Mouse (Mus musculus) layer of hippocampus, adult 9-11 months (tissue): ENCODE results near the gene Hoxc6.

Experiments used
- DNase-seq: peaks from one replicate; pipeline ENCODE4 v3.0.0; 2022

Gene Hoxc6

GRCm38 (mm10) chr15:102997939-102998355 lies at the start of gene Hoxc6:
Gene Hoxc6, plus strand, starts transcription at chr15:102998257.
- DNase-seq = no peak

DNA sequence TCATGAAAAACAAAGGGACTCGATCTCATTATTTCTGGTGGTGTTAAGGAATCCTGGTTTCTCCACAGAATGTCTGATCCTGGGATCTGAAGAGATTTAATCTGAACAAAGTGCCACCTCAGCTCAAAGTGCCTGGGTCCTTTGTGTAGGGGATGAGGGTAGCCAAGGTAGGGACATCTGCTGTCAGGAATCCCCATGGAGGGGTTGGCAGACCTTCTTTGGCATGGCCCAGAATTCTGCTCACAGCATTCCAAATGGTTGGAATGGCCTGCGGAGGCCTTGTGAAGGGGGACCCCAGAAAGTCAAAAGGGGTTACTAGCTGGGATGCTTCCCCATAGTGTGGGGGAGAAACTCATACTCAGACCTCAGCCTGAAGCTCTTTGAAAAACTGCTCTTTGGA lies 49.2 kb upstream of the Hoxc6 start:
- no peak for DNase-seq

GRCm38 (mm10) chr15:102949696-102950095 lies 48.4 kb upstream of the Hoxc6 start:
- DNase-seq = no peak

DNA sequence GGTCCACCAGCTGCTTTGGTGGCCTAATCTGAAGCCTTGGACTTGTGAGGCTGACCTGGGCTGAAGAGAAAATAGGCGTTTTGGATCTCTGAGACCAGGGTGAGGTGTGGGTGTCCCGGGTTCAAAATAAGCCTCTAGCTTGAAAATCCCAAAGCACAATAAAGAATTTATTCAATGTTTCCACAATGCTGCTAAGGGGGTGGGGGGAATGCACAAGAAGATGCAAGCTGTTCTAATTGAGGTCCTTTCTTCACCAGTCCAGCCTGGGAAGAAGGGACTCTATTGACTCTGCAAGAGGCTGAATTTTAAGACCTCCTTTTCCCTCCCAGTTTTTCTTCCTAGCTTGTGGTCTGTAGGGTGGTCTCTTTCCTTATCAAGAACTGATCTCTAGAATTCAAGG lies 47.2 kb upstream of the Hoxc6 start:
- no peak for DNase-seq

GRCm38 (mm10) chr15:102953561-102953960 lies 44.5 kb upstream of the Hoxc6 start:
- DNase-seq = no peak

- no peak for DNase-seq
Observed at GRCm38 (mm10) chr15:102954192-102955006, 43.7 kb upstream of the Hoxc6 start, which contains the start of gene Hoxc11. Gene Hoxc11, plus strand, starts transcription at chr15:102954427.

GRCm38 (mm10) chr15:102955007-102955382 lies 43.1 kb upstream of the Hoxc6 start:
- DNase-seq = no peak

DNA sequence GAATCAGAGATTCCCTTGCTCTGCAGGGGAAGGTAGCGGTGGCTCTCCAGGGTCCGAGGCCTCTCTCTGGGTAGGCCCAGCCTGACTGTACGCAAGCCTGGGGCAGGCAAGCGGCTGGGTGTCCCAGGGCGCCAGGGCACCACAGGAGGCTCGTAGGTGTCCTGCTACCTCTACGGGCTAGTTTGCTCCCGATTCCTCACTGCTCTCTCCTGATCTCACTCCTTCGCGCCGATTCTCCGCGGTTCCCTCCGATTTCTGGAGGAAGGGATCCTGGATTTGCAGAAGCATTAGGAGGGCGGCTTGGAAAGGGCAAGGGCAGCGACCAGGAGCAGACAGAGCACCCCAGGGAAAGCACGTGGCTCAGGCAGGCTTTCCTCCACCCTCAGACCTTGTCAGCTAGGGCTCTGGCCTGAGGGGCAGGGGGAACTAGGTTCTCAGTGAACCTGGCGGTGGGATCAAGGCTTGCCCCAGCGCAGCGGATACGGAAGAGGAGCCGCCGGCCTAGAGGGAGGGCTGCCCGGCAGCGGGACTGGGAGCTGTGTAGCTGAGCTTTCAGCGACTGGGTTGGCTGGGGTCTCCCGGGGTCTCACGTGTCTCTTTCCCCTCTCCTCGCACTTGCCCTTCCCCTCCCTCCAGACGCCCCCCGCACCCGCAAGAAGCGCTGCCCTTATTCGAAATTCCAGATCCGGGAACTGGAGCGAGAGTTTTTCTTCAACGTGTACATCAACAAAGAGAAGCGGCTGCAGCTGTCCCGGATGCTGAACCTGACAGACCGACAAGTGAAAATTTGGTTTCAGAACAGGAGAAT lies 42.0 kb upstream of the Hoxc6 start:
- DNase-seq = no peak

GRCm38 (mm10) chr15:102956906-102957305 lies 41.2 kb upstream of the Hoxc6 start:
- no peak for DNase-seq

DNA sequence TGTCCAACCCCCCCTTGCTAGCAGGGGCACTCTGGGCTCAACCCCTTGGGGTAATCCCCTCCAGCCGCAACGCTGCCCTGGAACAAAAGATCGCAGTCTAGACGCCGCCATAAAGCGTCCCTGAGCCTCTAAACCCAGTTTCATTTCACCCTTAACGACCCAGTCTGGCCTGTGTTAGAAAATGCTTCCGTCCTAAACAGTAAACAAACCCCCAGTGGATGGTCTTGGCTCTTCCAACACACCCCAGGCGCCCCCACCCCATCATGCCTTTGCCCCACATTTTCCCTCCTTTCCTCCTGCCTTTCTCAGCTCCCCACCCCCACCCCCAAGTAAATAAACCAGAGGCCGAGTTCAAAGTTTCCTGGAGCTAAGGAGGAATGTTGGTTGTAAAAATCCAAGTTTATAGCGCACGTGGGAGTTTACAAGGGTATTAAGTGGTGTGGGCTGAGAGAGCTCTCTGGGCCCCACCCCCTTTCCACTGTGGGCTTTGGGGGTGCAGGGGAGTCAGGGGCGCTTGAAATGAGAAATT lies 38.3 kb upstream of the Hoxc6 start:
- no peak for DNase-seq

DNA sequence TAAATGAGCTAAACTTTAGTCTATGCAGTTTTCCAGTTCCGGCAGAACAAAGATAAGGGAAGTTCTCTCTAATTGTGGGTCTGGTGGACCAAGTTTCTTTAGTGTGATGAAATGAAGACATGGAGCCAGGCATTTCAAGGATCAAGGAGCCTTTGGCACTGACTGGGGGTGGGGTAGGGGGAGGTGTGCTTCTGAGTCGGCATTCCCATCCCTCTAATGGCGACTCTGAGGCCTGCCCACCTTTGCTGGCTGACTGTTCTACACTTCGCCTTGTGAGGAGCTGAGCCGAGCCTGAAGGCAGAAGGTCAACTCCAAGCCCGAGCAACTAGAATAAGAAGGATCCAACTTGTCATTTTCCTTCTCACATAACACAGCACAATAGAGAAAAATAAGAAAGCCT lies 36.3 kb upstream of the Hoxc6 start:
- no peak for DNase-seq

GRCm38 (mm10) chr15:102962492-102962891 lies 35.6 kb upstream of the Hoxc6 start:
- DNase-seq = no peak

GRCm38 (mm10) chr15:102963259-102963658 lies 34.8 kb upstream of the Hoxc6 start:
- no peak for DNase-seq

DNA sequence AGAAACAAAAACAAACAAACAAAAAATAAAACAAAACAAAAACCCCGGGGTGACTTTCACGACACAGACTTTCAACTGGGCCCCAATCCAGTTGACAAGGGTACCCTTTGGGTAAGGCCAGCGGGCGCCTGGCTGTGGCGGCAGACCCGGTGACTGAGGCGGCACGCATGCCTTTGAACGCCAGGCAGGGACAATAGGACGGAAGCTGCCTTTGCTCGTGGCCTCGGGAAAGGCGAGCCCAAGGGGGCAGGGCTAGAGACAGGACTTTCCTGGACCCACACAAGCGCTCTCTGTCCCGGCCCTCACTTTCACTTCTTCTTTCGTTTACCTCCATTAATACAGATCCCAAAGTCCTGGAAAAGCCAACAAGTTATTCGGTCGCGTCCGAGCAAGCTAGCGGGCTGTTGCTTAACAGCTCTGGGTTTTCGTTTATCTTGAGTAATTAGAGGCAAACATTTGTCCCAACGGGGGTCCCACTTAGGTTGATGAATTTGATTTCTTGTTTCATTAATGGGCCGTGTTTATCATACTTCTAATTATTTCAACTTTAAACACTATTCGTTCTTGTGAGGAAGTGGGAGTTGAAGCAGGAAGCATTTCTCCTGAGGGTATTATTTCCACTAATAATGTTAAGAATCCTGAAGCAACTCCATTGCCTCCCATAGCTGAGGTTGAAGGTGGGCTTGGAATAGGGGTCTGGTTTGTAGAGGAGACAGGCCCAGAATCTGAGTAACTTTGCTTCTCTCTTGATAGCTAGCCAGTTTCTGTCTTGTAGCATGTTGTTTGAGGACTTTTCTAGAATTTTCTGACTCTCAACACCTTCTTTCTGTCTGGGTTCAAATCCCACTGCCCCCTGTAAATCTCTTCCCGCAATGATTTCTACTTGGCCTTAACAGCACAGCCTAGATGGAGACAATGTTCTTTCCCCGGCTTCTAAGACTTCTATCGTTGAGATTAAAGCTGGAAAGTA lies 34.1 kb upstream of the Hoxc6 start:
- no peak for DNase-seq

DNA sequence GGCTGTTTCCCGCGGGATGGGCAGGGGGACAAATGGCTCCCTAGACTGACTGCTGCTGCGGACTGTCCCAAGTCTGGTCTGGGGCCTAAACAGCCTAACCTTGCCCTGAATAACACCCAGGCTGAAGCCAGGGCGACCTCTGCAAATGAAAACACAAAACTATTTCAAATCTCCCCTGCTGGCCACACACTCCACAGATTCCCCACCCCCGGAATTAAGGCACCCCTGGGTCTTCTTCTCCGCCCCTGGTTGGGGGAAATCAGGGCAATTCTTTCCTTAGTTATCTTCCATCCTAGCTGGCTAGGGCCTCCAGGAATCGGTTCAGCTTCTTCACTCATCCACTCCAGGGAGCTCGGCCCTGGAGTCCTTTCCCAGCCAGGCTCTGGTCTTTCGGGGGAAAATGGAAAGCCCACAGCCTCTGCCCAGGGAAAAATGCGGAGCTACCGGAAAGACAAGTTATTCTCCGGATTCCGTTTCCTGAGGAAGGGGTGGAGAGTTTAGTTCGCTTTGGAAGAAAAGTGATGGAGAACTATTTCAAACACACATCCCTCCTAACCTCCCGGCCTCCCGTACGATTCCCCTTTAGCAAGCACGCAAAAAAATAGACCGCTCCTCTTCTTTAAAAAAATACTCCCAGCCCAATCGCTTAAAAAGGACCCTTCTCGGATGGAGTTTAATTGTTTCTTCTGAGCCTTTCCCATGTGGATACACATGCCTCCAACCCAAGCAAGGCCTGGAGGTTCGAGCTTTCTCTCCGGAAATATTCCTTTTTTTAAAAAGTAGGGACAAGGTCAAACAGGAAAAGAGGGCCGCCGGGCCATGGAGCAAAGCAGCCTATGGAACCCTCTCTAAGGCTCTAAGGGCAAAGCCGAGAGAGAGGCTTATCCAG lies 32.8 kb upstream of the Hoxc6 start:
- no peak for DNase-seq

GRCm38 (mm10) chr15:102965892-102966775 lies 31.9 kb upstream of the Hoxc6 start:
- DNase-seq = no peak

DNA sequence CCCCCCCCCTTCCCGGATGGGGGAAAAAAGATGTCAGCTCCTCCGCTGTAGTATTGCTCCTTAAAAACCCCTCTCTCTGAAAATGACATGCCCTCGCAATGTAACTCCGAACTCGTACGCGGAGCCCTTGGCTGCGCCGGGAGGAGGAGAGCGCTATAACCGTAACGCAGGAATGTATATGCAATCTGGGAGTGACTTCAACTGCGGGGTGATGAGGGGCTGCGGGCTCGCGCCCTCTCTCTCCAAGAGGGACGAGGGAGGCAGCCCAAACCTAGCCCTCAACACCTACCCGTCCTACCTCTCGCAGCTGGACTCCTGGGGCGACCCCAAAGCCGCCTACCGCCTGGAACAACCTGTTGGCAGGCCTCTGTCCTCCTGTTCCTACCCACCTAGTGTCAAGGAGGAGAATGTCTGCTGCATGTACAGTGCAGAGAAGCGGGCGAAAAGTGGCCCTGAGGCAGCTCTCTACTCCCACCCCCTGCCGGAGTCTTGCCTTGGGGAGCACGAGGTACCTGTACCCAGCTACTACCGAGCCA lies 31.2 kb upstream of the Hoxc6 start, which contains the start of gene Hoxc10:
Hoxc10 (plus strand) TSS at position 21 of the 536 bp plus-strand sequence.
- no peak for DNase-seq

- DNase-seq = no peak
Observed at GRCm38 (mm10) chr15:102967312-102967510, 30.8 kb upstream of the Hoxc6 start, which contains the start of gene Hoxc5. Gene Hoxc5, plus strand, starts transcription at chr15:102967443.

DNA sequence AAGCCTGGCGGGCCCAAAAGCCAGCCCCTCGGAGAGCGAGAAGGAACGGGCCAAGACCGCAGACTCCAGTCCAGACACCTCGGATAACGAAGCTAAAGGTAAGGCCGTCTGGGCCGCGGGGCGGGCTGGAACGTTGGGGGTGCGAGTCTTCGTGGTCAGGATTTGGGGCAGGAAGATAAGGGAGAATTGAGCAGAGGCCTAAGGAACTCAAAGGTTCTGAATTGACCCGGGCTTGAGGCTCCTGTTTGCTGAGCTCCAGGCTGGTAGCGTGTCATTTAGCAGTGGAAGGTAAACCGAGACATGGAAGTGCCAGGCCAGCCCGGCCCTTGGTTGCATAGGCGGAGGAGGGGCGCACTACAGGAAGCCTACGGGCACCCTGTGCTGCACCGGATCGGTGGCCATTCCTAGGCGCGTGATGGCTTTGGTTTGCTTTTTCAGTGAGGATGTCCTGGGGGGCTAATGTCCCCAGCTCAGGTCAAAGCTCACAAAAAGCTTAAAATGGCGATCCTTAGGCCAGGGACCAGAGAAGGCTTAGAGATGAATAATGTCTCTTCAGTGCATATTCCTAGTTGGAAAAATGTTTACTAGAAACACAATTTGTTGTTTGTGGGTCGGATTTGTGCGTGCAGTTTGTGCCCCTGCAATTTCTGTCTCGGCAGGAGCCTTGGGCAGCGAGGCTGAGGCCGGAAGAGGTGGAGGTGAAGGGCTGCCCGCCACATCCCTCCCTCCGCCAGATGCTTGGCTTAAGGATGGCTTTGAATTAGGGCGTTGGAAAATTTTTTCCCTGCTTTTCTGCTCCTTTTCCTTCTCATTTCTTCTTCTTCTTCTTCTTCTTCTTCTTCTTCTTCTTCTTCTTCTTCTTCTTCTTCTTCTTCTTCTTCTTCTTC lies 30.3 kb upstream of the Hoxc6 start:
- DNase-seq = no peak
